Mouse (Mus musculus) liver, embryonic 14.5 days (tissue): ENCODE measurements around the gene Mall. TPM values are rescaled to one million over a fixed set of nuclear protein-coding genes. Genes with fewer than 3 reads are reported as not detected.

ENCODE experiments used
- ATAC-seq: fragments of 200-750 bp; cut with Nextera tagmentation; 2 replicates; pipeline ENCODE4 v1.8.0; 2017; ENCODE audit warnings: moderate number of reproducible peaks, mild to moderate bottlenecking, moderate library complexity; ENCODE audit not compliant: insufficient read depth
- DNase-seq, 3 experiments: peaks; one replicate each; pipeline ENCODE4 v3.0.0-alpha.2; 2012 to 2013; ENCODE audit warnings: low read depth in 3 of 3, low spot score in 3 of 3
- H3K27ac ChIP-seq: fragments of 300-500 bp; sonication (generic); 2 replicates; pipeline ENCODE4 v1.5.1; 2014; ENCODE audit warnings: moderate library complexity, mild to moderate bottlenecking, control low read depth, inconsistent platforms
- H3K27me3 ChIP-seq: fragments of 300-500 bp; sonication (generic); 2 replicates; pipeline ENCODE4 v1.6.1; 2014; ENCODE audit warnings: mild to moderate bottlenecking, low read length, moderate library complexity; ENCODE audit not compliant: control insufficient read depth, insufficient read depth
- H3K36me3 ChIP-seq: fragments of 300-500 bp; sonication (generic); replicated peaks from 2 replicates; pipeline ENCODE4 v1.6.1; 2014; ENCODE audit warnings: low read depth; ENCODE audit not compliant: control insufficient read depth, insufficient read depth
- H3K4me1 ChIP-seq, 2 experiments: fragments of 200-500 bp in 1 of 2; fragments of 300-500 bp in 1 of 2; sonication (generic) in 1 of 2; replicated peaks; 2 replicates each; pipeline ENCODE4 v1.6.1; 2012 to 2014; ENCODE audit warnings: antibody characterized with exemption in 1 of 2, inconsistent platforms in 1 of 2, low read length in 1 of 2; ENCODE audit not compliant: control insufficient read depth in 2 of 2, insufficient read depth in 2 of 2
- H3K4me2 ChIP-seq: fragments of 300-500 bp; sonication (generic); 2 replicates; pipeline ENCODE4 v1.6.1; 2014; ENCODE audit warnings: low read depth, mild to moderate bottlenecking, control low read depth, moderate library complexity
- H3K4me3 ChIP-seq, 2 experiments: fragments of 200-500 bp in 1 of 2; fragments of 300-500 bp in 1 of 2; sonication (generic) in 1 of 2; 2 replicates each; pipeline ENCODE4 v1.5.1; 2012 to 2014; ENCODE audit warnings: low read depth in 2 of 2, low read length in 2 of 2, mild to moderate bottlenecking in 2 of 2, control low read depth in 1 of 2, inconsistent platforms in 1 of 2, moderate library complexity in 1 of 2; ENCODE audit not compliant: insufficient read depth in 1 of 2
- H3K9ac ChIP-seq: fragments of 300-500 bp; sonication (generic); replicated peaks from 2 replicates; pipeline ENCODE4 v1.6.1; 2014; ENCODE audit warnings: mild to moderate bottlenecking, control low read depth, moderate library complexity
- H3K9me3 ChIP-seq: fragments of 300-500 bp; sonication (generic); 2 replicates; pipeline ENCODE4 v1.6.1; 2016; ENCODE audit warnings: low read length, mixed read lengths; ENCODE audit not compliant: control insufficient read depth
- CTCF ChIP-seq: IDR thresholded peaks from 2 replicates; pipeline ENCODE4 v1.5.1; 2016; ENCODE audit warnings: antibody characterized with exemption, low read depth, control low read depth
- EP300 ChIP-seq: IDR thresholded peaks from 2 replicates; pipeline ENCODE4 v1.6.1; 2016; ENCODE audit warnings: antibody characterized with exemption, low read depth
- WGBS: fragments of 180-500 bp; shearing (Covaris S2); extraction: QIAGEN DNeasy Blood & Tissue Kit; methylation state at CpG from one replicate; pipeline ENCODE4 v1.1.7; 2014; ENCODE audit not compliant: insufficient replicate concordance; 5-methylcytosine and 5-hydroxymethylcytosine counted together
- polyA plus RNA-seq, 2 experiments: library from polyadenylated mRNA; depleted of rRNA in 1 of 2; stranded (reverse) in 1 of 2; unstranded in 1 of 2; fragments of >200 nt; fragmentation: Nextera tagmentation in 1 of 2; extraction: Ambion mirVana in 1 of 2; gene quantifications; 2 replicates each; pipeline versions ENCODE4 v1.2.1 to v1.2.3; 2012 to 2014

Gene Mall
- polyA plus RNA-seq, 2 experiments = 0.02 TPM; not detected in 1

DNA sequence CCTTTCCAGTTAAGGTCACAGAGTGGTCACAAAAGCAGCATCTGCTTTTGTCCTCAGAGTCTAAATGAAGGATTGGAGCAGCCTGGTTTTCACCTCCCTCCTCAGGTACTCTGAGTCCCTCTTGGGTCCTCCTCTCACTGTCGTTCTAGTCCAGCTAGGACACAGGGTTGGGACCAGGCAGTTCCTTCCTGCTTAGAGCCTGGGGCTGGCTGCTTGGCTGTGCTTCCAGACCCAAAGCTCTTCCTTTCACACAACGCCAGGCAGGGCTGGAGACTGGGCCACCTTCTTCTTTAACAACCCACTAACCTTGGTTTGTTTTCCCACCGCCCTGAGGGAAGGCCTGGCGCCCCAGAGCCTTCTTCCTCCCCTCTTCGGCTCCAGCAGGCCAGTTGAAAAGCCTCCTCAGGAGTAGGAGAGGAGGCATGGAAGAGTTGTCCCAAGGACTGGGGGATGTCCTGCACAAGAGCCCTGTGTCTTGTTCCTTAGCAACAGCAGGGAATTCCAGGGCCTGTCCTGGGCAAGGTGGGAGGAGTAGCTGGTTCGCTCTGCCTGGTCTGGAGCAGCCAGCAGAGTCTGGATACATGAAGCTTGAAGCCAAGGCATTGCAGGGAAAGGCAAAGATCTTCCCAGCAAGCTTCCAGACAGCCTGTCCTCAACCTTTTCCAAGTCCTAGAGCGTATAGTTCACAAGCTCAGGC lies 717 bp upstream of the Mall start:
- Histone ChIP-seq H3K36me3 (no peaks in the 10 kb centered on the region), H3K9me3 (no peaks in the 10 kb centered on the region), H3K9ac (no peak overlapping the region), H3K4me2 (no peak overlapping the region), H3K27me3 (peaks cover 3% of the 10 kb centered on the region), H3K27ac (no peak overlapping the region), H3K4me1 (no peaks in the 10 kb centered on the region), H3K4me3 (no peak overlapping the region)
- WGBS = 54% methylated on average over 7 of the region's 7 CpGs
- ATAC-seq = no peak
- TF ChIP-seq EP300 = no peak
- no peak for TF ChIP-seq CTCF
- DNase-seq = no peak

DNA sequence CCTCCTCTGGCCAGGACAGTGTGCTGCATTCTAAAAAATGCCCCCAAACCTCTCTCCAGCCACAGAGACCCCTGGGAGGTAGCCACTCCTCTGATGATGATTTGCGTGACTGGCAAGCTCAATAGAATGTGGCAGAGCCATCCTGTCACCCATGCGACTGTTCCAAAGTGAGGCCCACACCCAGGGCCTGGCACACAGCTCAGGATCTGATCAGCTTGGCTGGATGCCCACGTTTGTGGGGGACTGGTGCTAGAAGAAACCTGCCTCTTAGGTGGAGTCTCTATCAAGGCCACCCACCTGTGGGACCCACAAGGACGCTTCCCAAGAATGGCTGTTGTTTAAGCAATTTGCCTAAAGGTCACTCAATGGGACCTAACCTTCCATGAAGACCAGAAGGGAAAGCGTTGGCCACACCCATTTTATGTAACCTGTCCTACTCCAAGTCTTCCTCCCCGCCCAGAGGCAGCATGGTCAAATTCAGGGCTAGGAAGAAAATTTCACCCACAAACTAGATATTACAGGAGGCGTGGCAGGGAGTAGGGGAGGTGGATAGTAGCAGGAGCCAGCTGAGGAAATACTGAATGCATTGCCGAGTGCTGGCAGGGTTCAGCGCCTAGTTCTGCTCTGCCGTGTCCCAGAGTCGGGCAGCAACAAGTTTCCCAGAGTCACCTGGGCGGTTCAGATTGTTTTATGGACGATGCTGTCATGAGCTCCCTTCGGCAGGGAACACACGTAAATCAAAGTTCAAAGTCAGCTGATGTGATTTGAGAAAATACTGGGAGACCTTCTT lies 876 bp downstream of the Mall start:
- Histone ChIP-seq H3K4me3 (no peak overlapping the region), H3K4me1 (no peaks in the 10 kb centered on the region), H3K4me2 (no peak overlapping the region), H3K36me3 (no peaks in the 10 kb centered on the region), H3K9ac (no peak overlapping the region), H3K9me3 (no peaks in the 10 kb centered on the region), H3K27me3 (peaks cover 3% of the 10 kb centered on the region), H3K27ac (no peak overlapping the region)
- TF ChIP-seq EP300 (no peak), CTCF (no peak)
- ATAC-seq (no peak), DNase-seq (no peak)
- 30% methylated on average over 15 of the region's 15 CpGs for WGBS

DNA sequence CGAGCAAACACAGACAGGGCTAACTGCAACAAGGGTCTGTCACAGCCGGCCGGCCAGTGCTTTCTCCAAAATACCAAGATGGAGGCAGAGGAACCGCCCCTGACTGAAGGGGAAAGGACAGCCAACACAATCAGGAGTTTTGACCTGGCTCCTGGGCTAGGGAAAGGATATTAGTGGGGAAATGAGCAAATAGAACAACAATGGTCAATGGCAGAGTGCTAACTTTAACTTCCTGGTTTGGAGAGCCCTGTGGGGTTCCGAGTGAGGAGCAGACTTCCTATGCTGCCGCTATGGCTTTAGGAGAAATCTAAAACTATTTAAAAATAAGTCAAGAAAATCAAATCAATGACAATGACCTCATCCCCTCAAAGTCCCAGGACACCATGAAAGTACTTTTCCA lies 1.6 kb downstream of the Mall start:
- 42% methylated on average over 6 of the region's 6 CpGs for WGBS
- no peaks in the 10 kb centered on the region for H3K4me1 ChIP-seq
- no peaks in the 10 kb centered on the region for H3K36me3 ChIP-seq
- no peaks in the 10 kb centered on the region for H3K9me3 ChIP-seq
- ATAC-seq (no peak), DNase-seq (no peak)
- H3K27me3 ChIP-seq = peaks cover 3% of the 10 kb centered on the region
- TF ChIP-seq EP300 = no peak
- no peak overlapping the region for H3K9ac ChIP-seq
- no peak overlapping the region for H3K27ac ChIP-seq
- no peak overlapping the region for H3K4me3 ChIP-seq
- H3K4me2 ChIP-seq = no peak overlapping the region

DNA sequence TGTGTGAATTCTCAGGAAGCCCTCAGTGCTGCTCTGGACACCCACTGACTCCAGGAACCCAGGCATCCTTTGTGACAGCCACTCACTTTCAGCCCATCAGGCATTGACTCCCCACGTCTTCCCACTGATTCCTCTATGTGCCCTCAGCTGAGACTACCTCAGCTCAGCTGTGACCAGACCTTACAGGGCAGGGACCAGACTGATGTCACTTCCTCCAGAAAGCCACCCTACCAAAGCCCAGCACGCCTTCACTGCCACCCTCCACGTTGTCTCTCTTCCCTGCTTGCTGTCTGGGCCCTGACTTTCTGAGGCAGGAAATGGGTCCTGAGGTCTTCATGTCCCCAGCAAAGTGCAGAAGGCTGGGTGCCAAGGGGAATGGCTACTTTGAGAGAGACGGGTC lies 6.5 kb downstream of the Mall start:
- H3K9ac ChIP-seq = no peak overlapping the region
- no peaks in the 10 kb centered on the region for H3K36me3 ChIP-seq
- no peak overlapping the region for H3K4me3 ChIP-seq
- no peaks in the 10 kb centered on the region for H3K4me1 ChIP-seq
- ATAC-seq (no peak), DNase-seq (no peak)
- H3K27me3 ChIP-seq = no peaks in the 10 kb centered on the region
- 28% methylated on average over 4 of the region's 4 CpGs for WGBS
- TF ChIP-seq EP300 (no peak), CTCF (no peak)
- H3K9me3 ChIP-seq = no peaks in the 10 kb centered on the region
- H3K27ac ChIP-seq = no peak overlapping the region
- no peak overlapping the region for H3K4me2 ChIP-seq

DNA sequence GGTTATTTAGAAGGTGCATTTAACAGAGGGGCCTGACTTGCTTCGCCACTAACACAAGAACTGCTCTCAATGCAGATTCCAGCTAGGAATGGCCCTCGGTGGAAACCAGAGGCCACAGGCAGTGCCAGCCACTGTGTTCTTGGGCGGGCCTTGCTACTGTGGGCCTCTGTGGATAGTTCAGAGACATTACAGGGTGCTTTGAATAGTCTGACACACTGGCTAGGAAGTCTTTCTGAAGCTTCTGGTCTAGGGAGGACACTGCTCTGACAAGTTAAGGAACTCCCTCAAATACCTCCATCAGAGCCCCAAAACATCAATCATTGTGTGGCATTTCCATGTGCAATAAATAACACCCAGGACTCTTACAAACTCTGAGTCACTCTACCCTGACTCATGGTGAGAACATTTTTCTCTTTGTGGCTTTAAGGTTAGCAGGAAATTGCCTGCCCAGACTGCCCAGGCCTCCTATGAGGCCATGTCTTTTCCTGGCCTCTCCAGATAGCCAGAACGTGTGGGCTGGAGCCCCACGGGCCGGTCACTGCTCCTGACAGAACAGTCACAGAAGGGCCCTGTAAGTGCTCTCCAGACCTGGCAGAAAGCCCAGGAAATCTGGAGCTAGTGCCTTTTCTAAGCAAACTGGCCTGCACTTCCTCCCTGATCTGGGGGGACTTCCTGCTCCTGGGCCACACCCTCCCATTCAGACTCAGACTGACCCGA lies 7.4 kb downstream of the Mall start:
- DNase-seq = peak in 2 of 3 experiments; percentile 1 to 17
- WGBS = 23% methylated on average over 7 of the region's 7 CpGs
- Histone ChIP-seq H3K4me2 (no peak overlapping the region), H3K4me1 (no peaks in the 10 kb centered on the region), H3K4me3 (no peak overlapping the region), H3K9me3 (no peaks in the 10 kb centered on the region), H3K27ac (no peak overlapping the region), H3K9ac (no peak overlapping the region), H3K36me3 (no peaks in the 10 kb centered on the region), H3K27me3 (no peaks in the 10 kb centered on the region)
- no peak for TF ChIP-seq CTCF
- no peak for TF ChIP-seq EP300
- ATAC-seq = 0 out of 2 replicates have a peak, but pooled peaks have one; percentile 18
